Mouse (Mus musculus): Measurements from ENCODE around the gene Slc35f4.

Slc35f4 gene

DNA sequence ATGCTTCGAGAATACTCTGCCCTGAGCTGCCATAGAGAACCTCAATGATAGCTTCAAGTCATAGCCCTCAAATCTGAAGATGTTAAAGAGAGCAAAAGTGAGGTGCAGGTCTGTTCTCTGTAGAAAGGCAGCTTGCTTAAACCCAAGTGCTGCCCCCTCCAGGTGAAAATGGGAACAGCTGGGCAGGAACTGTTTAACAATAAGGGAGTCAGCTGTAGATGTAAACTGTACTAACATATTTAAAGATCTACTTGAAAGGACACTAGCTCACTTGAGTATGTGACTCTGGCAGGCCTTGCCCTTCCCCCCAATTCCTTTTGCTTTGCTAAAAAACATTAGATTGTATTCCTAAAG lies 177.0 kb downstream of the Slc35f4 start:
- peak; percentile 49 for DNase-seq (ENCODE audit: low read depth, low spot score)

DNA sequence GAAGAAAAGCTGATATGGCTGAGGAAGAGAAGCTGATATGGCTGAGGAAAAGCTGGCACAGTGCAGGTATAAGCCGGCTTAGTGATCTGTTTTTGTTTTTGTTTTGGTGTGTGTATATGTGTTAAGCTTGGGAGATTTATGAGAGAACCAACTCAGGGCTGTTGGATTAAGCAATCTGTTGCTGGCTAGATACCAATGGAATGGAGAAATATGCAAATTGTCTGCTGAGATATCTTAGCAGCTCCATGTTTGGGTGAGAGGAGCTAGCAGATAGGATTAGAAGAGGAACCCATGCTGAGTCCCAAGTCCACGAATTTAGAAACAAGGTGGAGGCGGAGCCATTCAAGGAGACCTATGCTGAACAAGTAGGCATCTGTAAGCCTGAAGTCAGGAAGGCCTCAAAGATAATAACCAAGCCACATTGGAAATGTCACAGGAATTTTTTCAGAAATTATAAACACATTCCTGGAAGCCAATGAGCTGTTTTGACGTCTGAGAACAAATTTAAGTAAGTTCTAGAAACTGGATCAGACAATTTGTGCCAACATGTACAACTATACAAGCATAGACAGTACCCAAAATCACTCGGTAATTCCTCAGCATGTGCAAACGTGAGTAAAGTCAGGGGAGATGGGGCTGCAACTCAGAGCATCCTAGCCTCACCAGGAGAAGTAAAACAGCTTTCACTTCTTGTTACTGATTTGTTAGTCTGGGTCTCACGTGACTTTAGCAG lies 177.5 kb downstream of the Slc35f4 start:
- peak; percentile 62 for DNase-seq (ENCODE audit: low read depth, low spot score)

DNA sequence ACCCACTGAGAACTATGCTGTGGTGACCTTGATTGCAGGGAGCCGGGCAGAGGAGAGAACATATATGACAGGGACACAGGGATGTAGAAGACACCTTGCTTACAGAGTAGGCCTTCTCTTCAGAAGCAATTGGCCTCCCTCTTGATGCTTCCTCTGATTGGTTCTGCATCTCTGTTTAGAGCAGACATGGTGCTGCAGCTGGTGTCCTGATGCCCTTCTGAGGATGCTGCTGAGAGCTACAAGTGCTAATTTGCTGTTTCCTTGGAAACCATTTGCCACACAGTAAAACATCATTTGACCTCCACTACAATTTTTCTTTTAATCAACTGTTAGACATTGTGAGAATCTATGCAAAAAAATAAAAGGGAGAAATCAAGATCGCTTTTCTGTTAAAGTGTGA lies 180.0 kb downstream of the Slc35f4 start:
- peak; percentile 49 for DNase-seq (ENCODE audit: low read depth, low spot score)

DNA sequence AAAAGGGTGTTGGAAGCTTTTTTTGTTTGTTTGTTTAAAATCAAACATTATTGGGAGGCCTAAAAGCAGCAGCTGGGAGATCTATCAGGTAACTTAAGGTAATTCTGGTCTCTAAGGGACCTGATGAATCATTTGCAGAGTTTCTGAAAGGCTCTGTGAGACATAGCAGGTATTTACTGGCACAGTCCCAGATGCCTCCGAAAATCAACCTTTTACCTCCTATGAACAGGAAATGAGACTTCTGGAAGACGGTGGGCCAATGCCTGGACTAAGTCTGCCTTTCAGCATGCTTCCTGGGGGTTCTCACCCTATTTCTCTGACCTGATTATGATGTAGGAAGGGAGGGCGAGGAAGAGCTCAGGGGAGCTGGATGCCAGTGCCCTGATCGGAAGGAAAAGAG lies 188.8 kb downstream of the Slc35f4 start:
- DNase-seq (ENCODE audit: low read depth, low spot score), result no peak

DNA sequence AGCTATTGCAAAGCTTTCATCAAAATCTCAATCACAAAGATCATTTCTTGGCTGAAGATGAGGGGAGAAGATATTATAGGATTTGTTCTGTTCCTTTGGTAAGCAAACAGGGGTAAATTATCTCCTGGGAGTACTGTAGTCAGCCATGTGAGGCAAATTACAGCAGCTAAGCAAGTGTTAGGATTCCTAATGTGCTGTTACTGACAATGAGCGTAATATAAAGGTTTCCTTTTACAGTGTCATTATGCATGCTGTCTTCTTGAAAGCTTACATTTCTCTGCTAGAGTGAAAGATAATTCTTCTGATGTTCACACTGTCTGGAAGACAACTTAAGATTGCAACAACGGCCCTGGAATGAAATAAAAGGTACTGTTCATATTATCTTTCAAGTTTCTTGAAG lies 192.0 kb downstream of the Slc35f4 start:
- no peak for DNase-seq (ENCODE audit: low read depth, low spot score)

DNA sequence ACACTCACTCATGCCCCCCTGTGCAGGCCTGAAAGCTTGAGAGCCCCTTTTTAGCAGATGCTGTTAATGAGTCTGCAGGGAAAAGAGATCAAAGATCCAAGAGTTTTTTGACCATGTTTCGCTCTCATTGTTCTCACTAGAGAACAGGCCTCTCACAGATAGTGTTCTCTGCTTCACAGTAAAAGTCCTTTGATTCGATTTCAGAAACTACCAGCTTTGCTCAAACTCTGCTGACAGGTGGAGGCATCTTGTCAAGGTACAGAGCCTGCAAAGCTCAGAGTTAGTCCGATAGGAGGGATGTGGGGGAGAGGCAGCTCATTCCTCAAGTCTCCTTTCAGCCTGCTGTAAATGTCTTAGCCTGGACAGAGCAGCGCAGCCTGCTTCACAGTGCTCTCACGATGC lies 209.4 kb downstream of the Slc35f4 start:
- DNase-seq (ENCODE audit: low read depth, low spot score), result no peak

DNA sequence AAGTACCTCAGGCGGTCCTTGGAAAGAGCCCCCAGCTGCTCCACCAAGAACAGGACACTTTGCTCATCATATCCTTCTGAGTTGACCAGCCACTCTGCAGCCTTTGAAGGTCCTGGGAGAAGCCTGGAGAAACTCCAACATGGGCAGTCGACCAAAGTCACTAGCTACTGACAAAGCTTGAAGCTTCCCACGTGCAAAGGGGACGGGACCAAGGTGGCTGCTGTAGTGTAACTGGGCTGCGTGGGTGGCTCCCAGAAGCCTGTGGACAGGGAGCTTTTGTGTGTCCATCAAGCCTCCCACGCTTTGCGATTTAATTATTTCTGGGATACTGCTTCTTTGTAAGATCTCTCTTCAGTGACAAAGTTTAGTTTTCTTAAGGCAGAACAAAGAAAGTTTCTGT lies 211.9 kb downstream of the Slc35f4 start:
- no peak for DNase-seq (ENCODE audit: low read depth, low spot score)

DNA sequence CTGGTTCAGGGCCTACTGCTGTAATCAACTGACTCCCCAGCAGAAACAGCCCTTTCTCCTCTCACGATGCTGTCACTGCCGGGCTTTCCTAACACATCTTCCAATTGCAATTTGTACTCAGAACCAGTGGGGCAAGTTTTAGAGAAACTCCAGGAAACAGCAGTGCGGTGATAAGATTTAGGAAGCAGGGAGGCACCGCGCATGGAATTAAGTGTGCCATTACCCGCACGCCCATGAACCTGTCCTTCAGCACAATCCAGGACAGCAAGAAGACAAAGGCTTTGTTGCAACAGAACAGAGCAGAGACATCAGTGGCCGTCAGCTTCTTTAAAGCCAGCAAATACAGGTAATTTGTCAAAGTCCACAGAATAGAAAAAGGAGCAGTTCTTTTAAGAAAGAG lies 212.5 kb downstream of the Slc35f4 start:
- no peak for DNase-seq (ENCODE audit: low read depth, low spot score)

DNA sequence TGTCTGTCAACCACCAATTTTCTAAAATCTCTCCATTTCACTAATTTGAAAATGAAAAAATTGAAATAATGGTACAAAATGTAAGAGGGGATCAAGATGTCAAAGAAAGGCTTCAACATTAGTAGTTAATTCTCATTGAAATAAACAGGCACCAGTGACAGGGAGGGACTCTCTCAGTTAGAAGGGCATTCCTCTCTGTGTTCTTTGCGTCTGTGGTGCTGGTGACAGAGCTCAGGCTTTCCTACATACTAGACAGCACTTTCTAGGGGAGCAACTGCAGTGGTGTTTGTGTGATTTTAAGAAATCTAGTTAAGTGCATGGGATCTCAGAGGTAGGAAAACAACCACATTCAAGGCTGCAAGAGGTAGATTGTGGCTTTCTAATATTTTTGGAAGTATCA lies 214.3 kb downstream of the Slc35f4 start:
- DNase-seq (ENCODE audit: low read depth, low spot score), result no peak

DNA sequence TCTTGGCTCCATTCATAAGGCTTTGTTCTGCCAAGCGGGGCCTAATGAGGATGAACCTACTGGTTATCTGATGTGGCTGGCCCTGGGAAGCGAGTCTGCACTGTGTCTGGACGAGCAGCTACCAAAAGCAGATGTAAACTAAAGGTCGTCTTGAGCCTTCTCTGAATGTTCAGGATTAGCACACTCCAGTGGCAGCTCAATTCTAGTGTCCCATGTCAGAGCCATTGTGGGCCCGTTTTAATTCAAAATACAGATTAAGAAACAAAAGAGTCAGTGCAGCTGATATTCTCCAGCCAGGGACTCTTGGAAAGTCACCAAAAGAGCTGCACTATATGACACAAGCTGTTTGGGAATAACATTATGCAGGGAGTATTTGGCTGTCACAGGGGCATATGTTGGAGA lies 214.8 kb downstream of the Slc35f4 start:
- peak; percentile 50 for DNase-seq (ENCODE audit: low read depth, low spot score)

DNA sequence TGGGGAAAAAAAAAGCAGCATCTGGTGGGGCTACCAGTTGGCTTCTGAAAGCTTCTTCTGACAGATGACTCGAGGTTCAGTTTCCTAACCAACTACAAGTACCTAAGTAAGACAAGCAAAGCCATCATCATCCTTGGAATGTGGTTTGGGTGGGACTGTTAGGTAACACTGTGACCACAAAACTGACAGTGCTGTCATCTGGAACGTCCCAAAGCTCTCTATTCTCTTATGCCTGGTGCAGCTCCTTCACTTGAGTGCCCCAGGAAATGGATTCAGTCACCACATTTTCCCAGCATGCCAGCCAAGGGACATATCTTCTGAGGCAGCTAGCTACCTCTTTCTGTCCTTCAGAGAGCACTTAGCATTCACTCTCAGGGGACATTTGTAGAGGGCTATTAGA lies 216.2 kb downstream of the Slc35f4 start:
- DNase-seq (ENCODE audit: low read depth, low spot score), result no peak

DNA sequence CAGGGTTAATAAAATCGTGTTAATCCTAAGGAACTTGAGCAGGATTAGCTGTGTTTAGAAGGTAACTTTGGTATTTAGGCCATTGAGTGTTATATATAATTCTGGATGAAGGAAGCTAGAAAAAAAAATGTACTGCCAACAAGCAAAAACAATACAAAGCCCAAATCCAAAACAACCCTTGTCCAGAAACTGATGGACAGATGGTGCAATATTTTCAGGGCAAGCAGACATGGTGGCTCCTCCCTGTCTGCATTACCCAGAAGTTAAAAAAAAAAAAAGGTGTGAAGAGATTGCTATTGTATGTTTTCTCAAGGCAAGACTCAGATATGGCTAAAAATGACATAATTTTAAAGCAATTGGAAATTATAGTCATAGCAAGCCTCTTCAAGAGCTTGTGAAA lies 217.3 kb downstream of the Slc35f4 start:
- peak; percentile 86 for DNase-seq (ENCODE audit: low read depth, low spot score)

DNA sequence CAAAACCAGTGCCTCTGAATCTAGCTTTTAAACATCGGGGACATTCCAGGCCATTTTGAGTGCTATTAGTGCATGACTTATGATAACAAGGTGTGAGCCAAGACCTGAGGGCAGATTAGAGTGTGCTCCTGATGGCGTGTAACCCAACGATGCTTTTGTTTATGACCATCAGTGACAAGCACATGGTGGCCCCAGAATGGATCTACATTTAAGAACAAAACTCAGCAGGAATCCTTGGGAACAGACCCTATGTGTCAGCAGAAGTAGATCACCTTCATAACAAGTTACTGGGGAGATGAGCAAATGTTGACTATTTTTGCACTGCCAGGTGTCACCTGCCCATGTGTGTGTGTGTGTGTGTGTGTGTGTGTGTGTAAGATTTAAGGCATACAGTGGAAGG lies 218.0 kb downstream of the Slc35f4 start:
- peak; percentile 71 for DNase-seq (ENCODE audit: low read depth, low spot score)

DNA sequence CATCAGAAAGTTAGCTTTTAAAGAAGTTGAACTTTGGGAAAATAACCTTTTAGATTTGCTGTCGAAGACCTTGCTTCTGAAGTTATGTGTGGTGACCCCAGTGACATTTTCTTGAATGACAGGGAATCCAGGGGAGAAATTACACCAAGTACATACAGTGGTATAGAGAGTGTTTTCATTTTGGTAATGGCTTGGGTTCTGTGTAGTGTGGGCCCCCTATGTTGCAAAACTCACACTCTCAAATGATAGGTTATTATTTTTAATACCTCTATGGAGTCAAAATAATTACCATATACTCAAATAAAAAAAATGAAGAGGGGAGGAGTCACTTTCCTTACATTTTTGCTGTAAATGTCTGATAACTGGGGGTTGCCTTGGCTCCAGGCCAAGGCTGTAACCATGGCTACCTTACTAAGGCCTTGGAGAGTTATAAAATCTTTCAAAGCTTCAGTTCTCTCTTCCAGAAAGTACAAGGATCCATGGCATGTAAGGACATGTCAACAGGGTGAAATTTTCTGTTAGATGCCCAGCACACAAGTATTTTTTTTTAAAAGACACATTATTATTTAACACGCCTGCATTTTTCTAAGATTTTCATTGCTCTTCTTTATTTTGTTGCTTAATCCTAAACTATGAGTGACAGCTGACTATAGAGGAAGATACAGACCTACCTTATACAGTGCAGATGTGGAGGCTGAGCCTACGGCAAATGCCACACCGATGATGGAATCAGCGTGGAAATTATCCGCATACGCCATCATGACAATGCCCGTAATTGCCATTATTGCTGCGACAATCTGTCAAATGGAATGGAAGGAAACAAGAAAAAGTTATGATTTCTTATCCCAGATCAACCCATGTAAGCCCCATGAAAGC lies 220.1 kb downstream of the Slc35f4 start:
- DNase-seq (ENCODE audit: low read depth, low spot score), result no peak

DNA sequence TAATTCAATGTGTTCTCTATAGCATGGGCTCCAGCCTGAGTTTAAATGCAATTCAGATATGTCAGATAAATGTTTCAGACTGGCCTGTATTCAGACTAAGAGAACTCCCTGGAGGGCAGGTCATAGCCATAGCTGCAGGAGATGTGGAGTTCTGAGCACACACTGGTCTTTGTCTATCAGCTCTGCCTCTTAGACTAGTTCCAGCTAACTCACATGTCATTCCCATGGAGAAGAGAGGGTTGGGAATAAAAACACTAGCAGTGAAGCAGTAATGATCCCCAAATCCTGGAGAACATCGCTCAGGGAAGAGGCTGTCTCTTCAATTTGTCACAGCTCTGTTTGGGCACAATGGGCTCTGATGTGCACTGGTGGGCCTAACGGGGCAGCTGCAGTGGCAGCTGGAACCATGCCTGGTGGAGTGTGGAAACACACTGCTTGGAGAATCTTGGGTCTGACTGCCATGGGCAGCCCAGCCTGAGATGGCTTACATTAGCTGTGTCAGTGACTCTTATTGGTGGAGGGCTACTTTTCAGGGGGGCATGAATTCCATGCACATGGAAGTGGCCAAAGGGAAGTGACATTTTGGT lies 223.5 kb downstream of the Slc35f4 start:
- DNase-seq (ENCODE audit: low read depth, low spot score), result no peak

DNA sequence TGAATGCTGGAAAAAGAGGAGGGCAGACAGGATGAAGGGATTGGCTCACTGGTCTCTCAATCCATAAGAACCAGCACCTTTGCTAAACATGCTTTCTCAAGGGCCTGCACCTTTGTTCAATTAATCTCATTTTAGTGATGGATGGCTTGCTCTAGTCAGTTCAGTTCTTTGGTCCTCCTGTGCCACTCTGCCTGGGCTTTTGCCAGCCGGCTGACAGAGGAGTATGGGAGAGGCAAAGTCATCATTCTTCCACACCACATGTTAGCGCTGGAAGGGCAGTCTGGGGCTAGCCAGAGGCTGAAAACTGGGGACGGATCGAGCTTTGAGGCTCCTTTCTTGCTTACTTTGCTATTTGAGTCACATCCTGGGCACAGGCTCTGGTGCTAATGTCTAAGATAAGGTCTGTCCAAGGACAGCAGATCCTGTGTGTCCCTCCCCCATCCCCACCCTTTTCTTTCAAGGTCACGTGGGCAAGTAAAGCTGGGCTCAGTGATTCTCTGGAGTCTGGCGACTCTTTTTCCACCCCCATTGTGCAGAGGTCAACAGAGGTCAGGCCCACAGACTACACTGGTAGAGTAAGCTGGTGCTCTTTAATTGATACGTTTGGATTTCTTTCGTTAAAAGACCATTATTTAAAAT lies 224.7 kb downstream of the Slc35f4 start:
- DNase-seq (ENCODE audit: low read depth, low spot score), result no peak

DNA sequence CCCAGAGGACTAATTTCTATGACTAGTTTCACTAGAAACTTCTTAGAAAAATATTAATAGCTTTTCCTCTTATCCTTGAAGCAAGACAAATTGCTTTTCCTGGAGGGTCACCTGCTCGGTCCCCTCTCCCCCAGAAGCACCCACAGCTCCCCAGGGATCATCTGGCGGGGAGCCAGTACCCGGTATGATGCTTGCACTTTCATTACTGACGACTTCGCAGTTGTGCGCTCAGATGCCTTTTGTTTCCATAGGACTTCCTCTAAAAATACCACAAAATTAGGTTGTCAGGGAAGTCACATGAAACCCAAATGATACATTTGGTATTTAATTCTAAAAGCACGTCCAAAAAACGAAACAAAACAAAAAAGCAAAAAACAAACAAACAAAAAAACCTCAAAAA lies 225.5 kb downstream of the Slc35f4 start:
- no peak for DNase-seq (ENCODE audit: low read depth, low spot score)

DNA sequence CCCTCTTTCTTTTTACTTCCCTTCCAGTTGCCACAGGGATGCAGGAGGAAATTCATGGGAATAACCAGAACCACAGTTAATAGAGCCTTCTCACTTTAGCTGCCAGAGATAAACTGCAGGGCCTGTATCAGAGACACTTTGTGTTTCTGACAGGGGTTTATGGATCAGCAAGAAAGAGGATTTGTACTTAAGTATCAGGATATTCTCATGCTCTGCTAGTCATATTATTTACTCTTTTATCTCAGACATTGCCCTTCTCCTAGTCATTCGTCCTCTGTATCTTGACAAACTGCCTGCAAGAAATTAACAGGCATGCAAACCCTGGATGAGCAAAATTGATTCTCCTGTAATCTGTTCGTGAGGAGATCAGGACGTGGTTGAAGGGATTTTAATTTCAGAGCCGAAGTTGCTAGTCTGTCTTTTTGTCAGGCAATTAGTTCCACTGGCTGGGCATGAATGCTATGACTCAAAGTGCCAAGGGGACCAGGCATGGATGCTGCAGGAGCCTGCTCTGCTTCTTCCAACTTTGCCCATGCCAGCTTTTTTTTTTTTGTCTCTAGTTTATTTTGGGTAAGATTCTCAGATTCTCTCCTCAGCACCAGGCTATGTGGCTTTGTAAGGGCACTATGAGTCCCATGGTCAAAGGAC lies 231.9 kb downstream of the Slc35f4 start:
- DNase-seq (ENCODE audit: low read depth, low spot score), result peak; percentile 50

DNA sequence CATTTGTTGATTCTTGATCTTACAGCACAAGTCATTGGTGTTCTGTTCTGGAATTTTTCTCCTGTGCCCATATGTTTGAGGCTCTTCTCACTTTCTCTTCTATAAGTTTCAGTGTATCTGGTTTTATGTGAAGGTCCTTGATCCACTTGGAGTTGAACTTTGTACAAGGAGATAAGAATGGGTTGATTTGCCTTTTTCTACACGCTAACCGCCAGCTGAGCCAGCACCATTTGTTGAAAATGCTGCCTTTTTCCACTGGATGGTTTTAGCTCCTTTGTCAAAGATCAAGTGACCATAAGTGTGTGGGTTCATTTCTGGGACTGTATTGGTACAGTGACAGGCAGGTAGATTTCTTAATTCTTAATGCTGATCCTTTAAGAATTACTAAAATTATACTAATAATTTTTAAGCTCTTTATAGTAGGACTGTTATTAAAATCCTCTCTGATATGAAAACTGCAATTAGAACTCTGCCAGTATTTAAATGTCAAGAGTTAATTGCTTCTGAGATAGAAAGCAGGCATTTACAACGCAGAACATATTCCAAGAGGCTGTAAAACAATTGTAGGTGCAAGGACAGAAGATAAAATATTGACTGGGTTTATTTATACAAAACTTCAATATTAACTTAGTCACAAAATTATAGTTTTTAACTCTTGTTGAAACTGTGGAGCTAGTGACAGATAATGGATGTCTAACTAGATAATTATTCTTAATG lies 235.7 kb downstream of the Slc35f4 start:
- no peak for DNase-seq (ENCODE audit: low read depth, low spot score)

DNA sequence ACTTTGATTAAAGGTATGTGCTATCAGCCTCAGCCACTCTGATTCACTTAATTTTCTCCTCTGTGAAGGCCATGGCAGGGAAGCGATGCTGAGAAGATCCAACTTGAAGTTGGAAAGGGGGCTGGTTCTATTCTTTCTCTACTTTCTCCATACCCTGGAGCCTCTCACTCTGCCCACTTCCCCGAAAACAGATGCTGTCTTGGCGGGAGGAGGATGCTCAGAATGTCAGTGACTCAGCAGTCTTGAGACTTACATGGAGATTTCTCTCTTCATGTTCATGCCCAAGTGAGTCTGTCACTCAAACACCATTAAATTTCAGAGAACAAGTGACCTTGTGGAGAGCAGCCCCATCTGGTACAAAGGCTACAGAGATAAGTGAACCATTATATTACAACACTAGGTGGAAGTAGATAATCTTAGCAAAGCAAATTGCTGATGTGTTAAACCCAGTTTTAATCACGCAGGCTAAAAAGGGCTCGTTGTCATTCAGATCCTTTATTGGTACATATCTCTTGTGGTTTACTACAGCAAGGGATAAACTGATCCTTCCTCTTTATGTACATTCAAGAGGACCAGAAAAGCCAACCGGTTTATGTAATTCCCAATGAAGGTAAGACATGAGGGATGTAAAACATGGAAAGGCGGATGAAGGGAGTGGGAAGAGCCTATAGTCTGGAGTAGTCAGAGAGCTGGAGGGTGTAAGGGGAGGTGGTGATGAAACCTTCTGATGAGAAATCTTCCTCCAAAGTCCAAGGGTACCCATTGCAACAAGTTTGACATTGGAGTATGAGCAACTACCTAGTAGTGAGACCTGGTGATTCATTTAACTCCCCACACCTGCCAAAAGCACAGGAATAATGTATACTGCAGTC lies 241.8 kb downstream of the Slc35f4 start:
- peak; percentile 78 for DNase-seq (ENCODE audit: low read depth, low spot score)

Data from brain, adult 2 months (tissue).